Mouse (Mus musculus) cerebellum, adult 2 months (tissue): ENCODE data around the gene Slc12a7.

ENCODE experiments used
- CTCF ChIP-seq: fragments of 200-500 bp; IDR thresholded peaks from 2 replicates; pipeline ENCODE4 v1.5.1; 2011; ENCODE audit warnings: low read depth, mild to moderate bottlenecking, control low read depth, low read length, moderate library complexity, borderline replicate concordance; ENCODE audit not compliant: insufficient read depth
- POLR2A ChIP-seq: fragments of 200-500 bp; IDR thresholded peaks from 2 replicates; pipeline ENCODE4 v1.6.1; 2011; ENCODE audit warnings: low read length, control low read depth, borderline replicate concordance; ENCODE audit not compliant: insufficient read depth

GRCm38 (mm10) chr13:73767754-73768153, 34.9 kb downstream of the Slc12a7 start:
- TF ChIP-seq POLR2A (no peak), CTCF (no peak)
